Mouse (Mus musculus) ovary, postnatal 36 days (tissue): ENCODE data around the gene Ush2a.

Experiments used
- DNase-seq: peaks from one replicate; pipeline ENCODE4 v3.0.0; 2022; ENCODE audit warnings: low spot score, mixed read lengths

The Ush2a gene

DNA sequence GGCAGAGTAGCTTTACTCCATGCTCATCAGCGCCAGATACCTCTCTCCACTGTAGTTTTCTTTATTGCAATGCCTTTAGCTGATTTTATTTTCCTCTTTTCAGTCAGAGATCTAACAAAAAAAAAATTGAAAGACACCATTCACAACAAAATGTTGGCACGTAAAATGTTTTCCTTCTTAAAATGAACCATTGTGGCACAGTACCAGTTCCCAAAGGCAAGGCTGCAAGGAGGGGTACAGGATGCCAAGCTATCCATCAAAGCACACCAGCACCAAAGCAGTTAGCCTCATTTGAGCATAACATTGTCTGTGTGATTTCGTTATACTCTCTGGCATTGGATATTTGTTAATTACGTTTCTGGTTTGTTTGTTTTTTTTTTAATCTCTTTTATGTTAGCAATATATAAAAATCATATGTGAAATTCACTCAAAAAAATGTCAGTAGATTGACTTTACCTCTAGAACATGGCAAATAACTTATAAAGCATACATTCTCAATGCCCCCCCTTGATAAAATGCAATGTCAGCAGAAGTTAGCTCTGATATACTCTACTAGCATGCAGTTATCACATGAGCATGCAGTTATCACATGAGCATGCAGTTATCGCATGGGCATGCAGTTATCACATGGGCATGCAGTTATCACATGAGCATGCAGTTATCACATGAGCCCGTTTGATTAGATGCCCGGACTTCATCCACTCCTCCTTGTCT, 510.9 kb downstream of the Ush2a start:
- no peak for DNase-seq

- no peak for DNase-seq
Observed at GRCm38 (mm10) chr1:188773631-188774030, 511.8 kb downstream of the Ush2a start.

DNA sequence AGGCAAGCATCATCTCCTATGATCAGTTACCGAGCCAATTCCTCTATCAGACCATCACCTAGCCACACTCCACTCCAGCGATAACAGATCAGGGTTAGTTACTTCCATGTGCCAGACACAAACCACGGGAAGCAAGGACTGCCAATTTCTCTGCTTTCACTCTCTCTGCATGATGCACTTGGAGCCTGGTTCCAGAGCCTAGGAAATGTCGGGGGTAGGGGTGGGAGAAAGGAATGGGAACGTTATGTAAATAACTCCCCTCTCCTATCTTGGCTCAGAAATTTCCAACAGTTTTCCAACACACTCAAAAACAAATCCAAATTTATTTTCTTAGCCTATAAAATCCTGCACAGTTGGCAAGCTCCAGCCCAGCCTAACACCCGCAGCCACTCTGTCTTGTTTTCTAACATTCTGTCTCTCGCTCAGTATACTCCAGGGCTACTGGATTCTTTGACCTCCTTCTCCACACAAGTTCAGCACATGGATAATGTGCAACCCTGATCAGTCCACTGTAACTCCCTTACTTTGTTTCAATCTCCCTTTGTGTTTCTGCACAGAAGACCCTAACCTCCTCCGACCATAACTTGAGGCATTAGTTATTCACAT, 515.8 kb downstream of the Ush2a start:
- no peak for DNase-seq

GRCm38 (mm10) chr1:188785056-188785455, 523.2 kb downstream of the Ush2a start:
- no peak for DNase-seq

GRCm38 (mm10) chr1:188805069-188805468, 543.2 kb downstream of the Ush2a start:
- no peak for DNase-seq

DNA sequence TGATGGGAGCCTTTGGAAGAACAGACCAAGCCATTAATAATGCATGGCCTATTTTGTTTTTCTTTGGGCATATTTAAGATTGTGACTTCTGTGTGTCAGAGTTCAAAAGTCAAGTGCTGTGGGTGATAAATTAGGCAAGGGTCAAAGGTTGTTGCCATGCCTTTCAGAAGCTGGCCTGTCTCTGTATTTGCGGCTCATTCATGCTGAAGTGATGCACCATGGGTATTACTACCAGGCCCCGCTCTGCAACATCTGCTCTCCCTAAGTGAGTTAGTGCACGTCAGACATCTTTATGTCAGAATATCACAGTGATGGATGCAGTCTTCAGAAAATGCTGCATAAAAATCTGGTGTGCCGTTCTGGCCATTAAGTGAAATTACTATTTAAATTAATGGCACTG, 544.0 kb downstream of the Ush2a start:
- DNase-seq, result no peak

GRCm38 (mm10) chr1:188810631-188811030, 548.8 kb downstream of the Ush2a start:
- DNase-seq, result no peak

DNA sequence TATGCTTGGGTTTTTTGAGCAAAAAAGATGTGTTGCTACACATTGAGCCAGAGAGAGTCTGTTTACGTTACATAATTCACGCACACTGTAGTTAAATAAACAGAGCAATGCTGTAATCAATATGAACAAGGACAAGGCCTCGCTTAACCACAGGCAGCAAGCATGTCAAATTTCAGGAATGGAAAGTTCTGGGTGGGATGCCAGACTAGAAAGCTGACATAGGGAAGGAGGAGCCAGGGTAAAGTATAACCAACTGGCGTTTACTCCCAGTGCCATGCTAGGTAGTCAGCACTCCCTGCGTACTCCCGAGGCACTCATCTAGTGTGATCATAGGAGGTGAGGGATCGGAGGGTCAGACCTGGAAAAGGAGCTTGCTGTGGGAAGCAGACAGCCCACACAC, 553.2 kb downstream of the Ush2a start:
- no peak for DNase-seq

DNA sequence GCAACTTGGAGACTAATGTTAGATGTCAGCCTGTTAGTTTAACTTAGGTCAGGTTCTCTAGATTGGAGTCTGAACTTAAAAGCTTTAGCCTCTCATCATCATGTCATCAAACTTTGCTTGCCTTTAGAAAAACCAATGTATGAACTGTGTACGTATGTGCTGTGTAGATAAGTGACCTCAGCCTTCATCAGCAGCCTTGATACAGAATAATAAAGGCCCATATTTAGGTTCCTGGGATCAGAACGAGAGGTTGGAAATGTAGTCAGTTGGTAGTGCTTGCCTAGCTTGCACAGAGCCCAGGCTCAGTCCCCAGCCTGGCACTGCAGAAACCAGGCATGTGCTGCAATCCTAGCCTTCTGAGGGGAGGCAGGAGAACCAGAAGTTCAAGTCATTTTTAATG, 562.4 kb downstream of the Ush2a start:
- DNase-seq, result no peak

DNA sequence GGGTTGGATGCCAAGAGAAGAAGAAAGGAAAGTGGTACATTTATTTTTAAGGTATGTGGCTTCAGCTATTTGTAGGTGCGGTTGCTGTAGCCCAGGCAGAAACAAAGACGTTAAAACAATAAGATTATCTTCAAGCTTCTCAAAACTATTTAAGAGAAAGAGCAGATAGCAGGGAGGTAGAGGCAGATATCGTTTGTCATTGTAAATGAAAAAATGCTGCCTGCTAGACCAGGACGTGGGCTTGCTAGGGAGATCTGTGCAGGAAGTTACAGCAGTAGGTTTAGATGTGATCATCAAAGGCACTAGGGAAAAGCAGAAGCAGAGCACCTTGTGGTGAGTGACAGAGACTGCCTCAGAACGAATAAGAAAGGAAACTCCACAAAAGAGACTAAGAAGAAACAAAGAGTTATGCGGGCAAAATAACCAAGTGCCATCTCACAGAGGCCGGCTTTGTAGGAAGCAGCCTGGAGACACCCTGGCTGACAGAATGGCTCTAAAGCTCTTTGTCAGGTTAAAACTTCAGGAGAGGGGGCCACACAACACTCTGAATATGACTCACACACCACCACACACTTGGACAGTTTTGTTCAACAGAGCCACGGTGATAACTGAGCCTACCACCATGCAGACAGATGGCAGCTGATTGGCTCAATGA, 563.2 kb downstream of the Ush2a start:
- no peak for DNase-seq

DNA sequence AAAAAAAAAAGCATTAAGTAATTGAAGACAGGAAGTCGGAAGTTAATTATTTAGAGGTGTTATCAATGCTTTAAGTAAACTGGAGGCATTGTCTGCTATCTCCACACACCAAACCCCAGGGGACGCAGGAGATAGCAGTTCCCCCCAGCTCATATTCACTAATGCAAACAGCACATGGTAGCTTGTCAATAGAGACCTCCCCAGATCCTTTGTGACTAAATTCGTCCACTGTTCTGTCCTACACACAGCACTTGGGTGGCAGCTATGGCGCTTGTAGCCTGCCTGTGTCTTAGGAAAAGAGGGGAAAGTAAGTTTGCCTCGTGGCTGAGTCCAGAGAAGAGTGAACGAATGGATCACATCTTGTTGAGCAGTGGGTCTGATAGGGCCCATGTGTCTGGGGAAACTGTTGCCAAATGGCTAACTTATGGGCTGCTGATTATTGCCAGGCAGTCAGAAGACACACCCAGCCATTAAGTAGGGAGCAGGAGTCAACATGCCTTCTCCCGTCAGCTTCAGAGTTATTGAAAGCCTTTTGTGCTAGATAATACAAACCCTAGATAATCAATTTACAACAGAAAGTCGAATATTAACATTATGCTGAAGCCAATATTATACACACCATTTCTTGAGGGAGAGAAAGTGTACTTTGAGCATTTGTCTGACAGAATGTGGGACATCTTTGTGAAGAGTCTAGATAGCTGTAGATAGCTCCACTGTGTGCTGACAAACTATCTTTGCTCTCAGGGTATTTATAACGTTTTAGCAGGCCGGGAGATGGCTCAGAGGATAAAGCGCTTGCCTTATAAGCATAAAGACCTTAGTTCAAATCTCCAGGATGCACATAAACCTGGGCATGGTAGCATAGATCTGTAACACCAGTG, 568.9 kb downstream of the Ush2a start:
- no peak for DNase-seq

DNA sequence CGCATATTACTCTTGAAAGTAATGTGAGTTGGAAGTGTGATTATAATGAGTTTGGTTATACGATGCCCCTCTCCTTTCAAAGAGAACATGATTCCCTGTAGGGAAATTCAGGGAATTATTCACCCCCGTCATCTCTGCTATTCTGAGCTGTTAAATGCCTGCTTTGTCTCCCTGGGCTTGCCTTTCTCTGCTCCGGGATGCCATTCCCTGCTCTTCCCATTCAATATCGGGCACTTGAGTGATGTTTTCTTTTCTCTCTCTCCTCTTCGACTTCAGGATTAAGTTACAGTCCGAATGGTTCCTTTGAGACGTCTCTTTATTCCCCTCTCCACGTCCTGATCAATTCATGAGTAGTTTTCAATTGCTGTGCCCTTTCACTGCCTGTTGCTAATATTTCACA, 572.1 kb downstream of the Ush2a start:
- DNase-seq, result no peak

GRCm38 (mm10) chr1:188834770-188835169, 572.9 kb downstream of the Ush2a start:
- no peak for DNase-seq

GRCm38 (mm10) chr1:188837613-188838295, 575.9 kb downstream of the Ush2a start:
- no peak for DNase-seq

DNA sequence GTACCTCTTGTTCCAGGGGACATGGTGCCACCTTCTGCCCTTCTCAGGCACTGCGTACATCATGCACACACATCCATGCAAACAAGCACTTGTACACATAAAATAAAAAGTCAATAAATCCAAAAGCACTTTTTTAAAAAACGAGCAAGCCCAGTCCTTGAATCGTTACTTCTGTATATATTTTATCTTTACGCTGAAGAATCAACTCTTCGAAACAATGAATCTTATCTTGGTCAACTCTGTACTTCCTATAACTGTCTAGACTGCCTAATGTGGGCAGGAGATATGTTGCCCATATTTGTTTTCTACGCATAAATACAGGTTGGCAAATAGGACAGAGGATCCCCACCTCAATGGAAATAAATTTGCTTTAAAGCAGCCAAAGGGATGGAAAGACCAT, 585.4 kb downstream of the Ush2a start:
- no peak for DNase-seq

DNA sequence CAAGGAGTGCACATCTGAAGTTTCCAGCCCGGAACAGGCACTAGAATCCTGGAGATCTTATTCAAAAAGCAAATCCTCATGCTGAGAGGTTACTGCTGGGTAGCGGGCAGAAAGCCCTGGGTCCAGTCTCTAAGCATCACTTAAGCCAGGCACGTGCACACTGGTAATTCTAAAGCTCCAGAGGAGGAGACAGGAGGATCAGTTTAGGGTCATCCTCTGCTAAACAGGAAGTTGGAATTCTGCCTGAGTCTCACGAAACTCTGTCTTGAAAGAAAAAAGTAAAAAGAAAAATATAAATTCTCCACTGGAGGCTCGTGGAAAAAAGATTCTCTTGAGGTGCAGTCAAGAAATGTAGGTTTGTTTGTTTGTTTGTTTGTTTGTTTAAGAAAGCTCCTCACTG, 591.0 kb downstream of the Ush2a start:
- no peak for DNase-seq

- DNase-seq, result no peak
Observed at GRCm38 (mm10) chr1:188854240-188854639, 592.4 kb downstream of the Ush2a start.

DNA sequence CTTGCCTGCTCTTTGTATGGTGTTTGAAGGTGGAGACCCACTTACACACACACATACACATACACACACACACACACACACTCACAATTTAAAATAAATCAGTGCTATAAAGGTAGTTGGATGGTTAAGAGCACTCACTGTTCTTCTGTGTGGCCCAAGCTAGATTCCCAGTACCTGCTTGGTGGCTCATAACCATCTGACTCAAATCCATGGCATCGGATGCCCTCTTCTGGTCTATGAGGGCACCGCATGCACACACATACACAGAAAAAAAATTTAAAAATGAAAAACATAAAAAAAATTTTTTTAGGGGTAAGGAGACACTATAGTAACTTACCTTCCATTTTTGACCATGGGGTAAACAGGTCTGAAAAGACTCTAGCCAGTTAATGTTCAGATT, 593.2 kb downstream of the Ush2a start:
- no peak for DNase-seq

- no peak for DNase-seq
Observed at GRCm38 (mm10) chr1:188859718-188860117, 597.9 kb downstream of the Ush2a start.

DNA sequence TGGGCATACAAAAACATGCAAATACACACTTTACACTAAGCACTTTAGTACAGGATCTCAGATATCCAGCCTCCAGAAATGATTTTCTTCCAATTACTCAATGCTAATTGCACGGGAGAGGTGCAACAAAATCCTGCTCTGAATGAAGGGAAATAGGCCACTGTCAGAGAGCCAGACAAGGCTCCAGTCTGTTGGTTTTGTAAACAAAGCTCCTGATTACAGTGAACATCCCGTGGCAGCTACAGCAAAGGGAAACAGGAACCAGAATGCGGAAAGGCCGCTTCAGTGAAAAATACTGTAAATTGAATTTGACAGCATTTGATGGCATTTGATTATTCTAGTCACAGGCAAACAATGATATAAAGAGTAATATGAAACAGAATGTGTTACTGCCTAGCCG, 604.1 kb downstream of the Ush2a start:
- no peak for DNase-seq

DNA sequence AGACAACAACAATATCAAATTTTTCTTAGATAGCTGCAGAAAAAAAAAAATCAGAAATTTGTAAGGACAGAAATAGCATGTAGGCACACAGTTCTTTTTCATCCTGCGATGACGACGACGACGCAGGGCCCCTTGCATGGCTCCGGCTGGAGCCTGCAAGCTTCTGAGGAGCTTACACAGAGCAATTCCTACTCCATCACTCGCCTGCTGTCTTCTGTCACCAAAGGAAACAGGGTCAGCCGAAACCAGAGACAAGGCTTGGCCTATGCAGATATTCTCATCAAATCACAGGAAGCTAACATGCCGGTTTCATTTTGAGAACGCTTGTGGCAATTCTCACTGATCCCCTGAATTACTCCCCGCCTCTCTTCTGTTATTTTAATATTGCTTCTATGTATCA, 604.7 kb downstream of the Ush2a start:
- DNase-seq, result no peak

DNA sequence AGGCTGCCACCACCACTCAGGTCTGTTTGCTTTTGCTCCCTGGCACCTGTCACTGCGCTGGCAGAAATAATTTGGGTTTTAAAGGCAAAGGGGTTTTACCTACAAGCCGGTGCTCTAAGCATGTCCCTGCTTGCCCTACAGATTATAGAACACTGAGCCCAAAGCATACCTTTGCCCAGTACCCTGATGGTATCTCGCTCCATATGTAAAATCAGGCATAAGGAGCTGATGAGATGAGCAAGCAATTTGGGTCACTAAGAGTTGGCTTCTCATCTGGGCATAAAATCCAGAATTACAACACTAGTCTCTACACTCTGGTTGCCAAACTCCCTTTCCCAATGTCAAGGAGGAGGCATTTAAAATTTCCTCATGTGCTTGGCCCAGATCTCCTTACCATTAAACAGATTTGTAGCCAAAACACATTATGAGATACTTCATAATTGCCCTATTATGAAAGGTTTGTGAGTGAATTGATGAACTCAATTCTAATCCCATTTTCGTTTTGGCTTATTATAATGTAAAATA, 616.8 kb downstream of the Ush2a start:
- no peak for DNase-seq
